Mouse (Mus musculus) kidney, adult 18-20 months (tissue): ENCODE data around the gene Smarca2.

Experiments
- DNase-seq: peaks from one replicate; pipeline ENCODE4 v3.0.0; 2021

Gene Smarca2

GRCm38 (mm10) chr19:26604755-26605300 lies at the start of gene Smarca2:
Gene Smarca2 (plus strand): TSS chr19:26605050.
- peak; percentile 97 for DNase-seq

- no peak for DNase-seq
Observed at GRCm38 (mm10) chr19:26564850-26565249, 40.0 kb upstream of the Smarca2 start.

- peak; percentile 26 for DNase-seq
Observed at GRCm38 (mm10) chr19:26566109-26566508, 38.7 kb upstream of the Smarca2 start.

GRCm38 (mm10) chr19:26568236-26568635 lies 36.6 kb upstream of the Smarca2 start:
- DNase-seq, result no peak

GRCm38 (mm10) chr19:26568941-26569340 lies 35.9 kb upstream of the Smarca2 start:
- no peak for DNase-seq

- DNase-seq, result no peak
Observed at GRCm38 (mm10) chr19:26569461-26569860, 35.4 kb upstream of the Smarca2 start.

- peak; percentile 33 for DNase-seq
Observed at GRCm38 (mm10) chr19:26579645-26580044, 25.2 kb upstream of the Smarca2 start.

GRCm38 (mm10) chr19:26580061-26580460 lies 24.8 kb upstream of the Smarca2 start:
- DNase-seq, result peak; percentile 44

- no peak for DNase-seq
Observed at GRCm38 (mm10) chr19:26594661-26595060, 10.2 kb upstream of the Smarca2 start.

GRCm38 (mm10) chr19:26601459-26601858 lies 3.4 kb upstream of the Smarca2 start:
- DNase-seq, result no peak

- DNase-seq, result no peak
Observed at GRCm38 (mm10) chr19:26603296-26603860, 1.5 kb upstream of the Smarca2 start.

- peak; percentile 63 for DNase-seq
Observed at GRCm38 (mm10) chr19:26603906-26604754, 720 bp upstream of the Smarca2 start.

GRCm38 (mm10) chr19:26605438-26606320 lies 829 bp downstream of the Smarca2 start:
- peak; percentile 76 for DNase-seq

- DNase-seq, result peak; percentile 81
Observed at GRCm38 (mm10) chr19:26606321-26607155, 1.7 kb downstream of the Smarca2 start.

- DNase-seq, result no peak
Observed at GRCm38 (mm10) chr19:26607156-26607536, 2.3 kb downstream of the Smarca2 start.

GRCm38 (mm10) chr19:26607551-26608433 lies 2.9 kb downstream of the Smarca2 start:
- peak; percentile 73 for DNase-seq

GRCm38 (mm10) chr19:26608434-26608812 lies 3.6 kb downstream of the Smarca2 start:
- peak; percentile 25 for DNase-seq

GRCm38 (mm10) chr19:26609637-26610036 lies 4.8 kb downstream of the Smarca2 start:
- DNase-seq, result no peak

- DNase-seq, result no peak
Observed at GRCm38 (mm10) chr19:26612995-26613394, 8.1 kb downstream of the Smarca2 start.

GRCm38 (mm10) chr19:26613665-26614064 lies 8.8 kb downstream of the Smarca2 start:
- no peak for DNase-seq

- DNase-seq, result no peak
Observed at GRCm38 (mm10) chr19:26616271-26616670, 11.4 kb downstream of the Smarca2 start.
